Mouse (Mus musculus): Measurements from ENCODE around the gene Arf6.

DNA sequence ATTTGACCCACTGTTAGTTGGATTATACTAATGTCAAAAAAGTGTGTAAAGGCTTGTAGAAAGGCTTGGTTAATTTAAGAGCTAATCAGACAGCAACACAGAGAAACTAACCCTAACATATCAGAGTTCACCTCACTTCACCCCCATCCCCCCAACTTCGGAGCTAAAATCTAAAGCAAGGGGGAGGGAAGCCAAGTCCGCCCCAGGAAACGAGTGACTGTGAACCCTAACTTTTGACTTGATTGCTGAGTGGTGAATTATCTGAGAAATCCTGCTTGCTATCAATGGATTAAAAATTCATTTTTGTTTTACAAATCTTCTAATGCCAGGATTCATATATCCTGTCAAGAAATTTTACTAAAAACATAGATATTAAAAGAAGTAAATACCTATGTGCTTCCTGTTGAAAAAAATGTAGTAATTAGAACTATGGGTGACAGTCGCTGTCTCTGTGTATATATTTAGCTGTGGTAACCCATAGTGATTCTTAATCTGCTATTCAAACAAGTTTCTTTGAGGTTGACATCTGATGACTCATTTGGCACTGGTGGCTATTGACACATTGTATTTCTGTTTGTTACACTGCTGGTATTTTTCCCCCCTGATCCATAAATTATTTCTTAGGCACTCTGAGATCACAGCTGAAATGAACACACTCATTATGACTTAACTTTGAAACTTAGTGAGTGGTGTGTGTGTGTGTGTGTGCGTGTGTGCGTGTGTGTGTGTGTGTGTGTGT, 13.8 kb downstream of the Arf6 start:
- TF ChIP-seq CTCF (IDR thresholded peaks at IDR 0.05) (no peak), EP300 (IDR thresholded peaks at IDR 0.05) (no peak)
